Mouse (Mus musculus) megakaryocyte, embryonic 14.5 days (primary cell): ENCODE results near the gene Atg7.

Experiments used
- FLI1 ChIP-seq: IDR thresholded peaks from 2 replicates; pipeline ENCODE4 v1.6.1; 2012; ENCODE audit warnings: low read length, inconsistent platforms, mixed read lengths
- GATA1 ChIP-seq: IDR thresholded peaks from 3 replicates; pipeline ENCODE4 v1.6.1; 2012; ENCODE audit warnings: mixed read lengths, low read length, inconsistent platforms, borderline replicate concordance

- TF ChIP-seq GATA1 (no peak), FLI1 (no peak)
These were observed 218.7 kb downstream of the Atg7 start for GRCm38 (mm10) chr6:114861591-114861990.
